Mouse (Mus musculus) spleen, adult 12 weeks (tissue): ENCODE measurements around the gene Fip1l1.

Experiments used
- DNase-seq: peaks from one replicate; pipeline ENCODE4 v3.0.0; 2022; ENCODE audit warnings: low spot score

Fip1l1 gene

DNA sequence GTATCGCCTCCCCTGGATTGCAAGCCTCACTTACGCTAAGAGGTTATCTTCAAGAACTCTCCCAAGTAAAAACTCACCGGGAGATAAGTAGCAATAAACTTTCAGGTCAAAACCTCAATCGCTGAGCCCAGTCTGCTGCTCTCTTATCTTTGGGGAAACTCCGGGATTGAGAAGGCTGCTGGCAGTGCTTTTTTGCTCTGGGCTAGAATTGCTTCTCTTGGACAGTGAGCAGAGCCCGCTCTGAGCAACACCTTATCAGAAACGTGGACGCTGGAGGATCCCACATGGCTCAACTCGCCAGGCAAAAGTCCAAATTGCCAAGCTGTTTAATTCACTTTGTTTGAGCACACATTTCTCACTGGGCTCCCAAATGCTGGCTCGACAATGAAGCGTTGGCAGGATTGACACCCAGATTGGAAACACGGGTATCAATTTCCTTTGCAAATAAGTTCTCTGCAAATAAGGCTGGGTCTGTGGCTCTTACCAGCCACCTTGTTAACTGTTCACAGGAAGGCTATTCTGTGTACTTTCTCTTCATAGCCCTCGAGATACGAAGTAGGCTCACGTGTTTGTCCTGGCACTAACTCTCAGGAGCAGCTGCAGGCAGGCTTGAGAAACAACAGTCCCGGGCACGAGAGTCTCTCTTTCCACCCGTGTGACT, 78.4 kb downstream of the Fip1l1 start:
- no peak for DNase-seq

DNA sequence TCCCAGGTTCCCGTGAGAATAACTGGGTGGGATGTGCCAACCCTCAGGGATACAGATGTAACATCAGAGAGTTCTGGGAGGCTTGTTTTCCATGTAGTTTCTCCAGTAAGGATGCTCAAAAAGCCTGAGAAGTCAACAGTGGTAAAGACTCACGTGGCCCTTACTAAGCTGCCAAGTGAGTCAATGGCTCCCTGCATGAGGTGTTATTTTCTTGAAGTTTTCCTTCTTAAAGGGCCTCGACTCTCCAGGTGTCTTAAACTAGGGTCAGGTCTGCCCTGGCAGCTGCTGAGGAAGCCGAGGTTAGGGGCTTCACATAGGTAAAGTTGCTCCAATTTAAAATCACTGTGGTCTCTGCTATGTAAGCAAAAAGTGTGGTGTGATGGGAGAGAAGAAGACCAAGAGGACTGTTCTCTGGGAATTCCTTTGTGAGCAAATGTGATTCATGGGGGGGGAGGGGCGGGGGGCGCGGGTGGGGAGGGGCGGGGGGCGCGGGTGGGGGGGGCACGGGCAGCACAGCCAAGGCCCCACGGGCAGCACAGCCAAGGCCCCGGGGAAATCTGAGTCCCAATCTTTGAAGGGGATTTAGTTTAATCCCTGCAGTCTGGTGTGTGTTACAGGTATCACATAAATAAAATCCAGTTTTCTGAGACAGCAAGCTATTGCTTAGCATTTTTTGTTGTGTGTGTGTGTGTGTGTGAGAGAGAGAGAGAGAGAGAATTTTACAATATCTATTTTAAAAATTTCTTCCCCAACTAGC, 82.7 kb downstream of the Fip1l1 start:
- DNase-seq = no peak

DNA sequence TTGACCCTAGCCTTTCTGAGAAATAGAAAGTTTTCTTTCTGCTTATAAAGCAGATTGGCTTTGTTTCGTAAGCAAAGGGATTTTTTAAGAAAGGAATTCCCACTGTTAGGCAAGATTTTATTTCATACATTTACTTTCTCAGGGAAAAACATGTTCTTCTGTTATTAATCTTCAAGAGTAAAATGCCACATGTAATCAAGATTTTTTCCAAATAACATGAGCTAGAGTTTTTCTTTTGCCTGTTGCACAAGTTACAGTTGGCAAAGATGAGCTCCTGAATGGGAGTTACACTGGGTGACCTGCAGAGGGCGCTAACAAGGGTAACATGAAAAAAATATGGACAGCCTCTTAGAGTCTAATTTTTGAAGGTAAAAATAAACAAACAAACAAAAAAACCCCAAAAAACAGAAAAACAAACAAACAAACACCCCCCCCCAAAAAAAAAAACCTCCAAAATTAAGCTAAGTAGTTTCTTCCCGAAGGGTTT, 83.4 kb downstream of the Fip1l1 start:
- no peak for DNase-seq

DNA sequence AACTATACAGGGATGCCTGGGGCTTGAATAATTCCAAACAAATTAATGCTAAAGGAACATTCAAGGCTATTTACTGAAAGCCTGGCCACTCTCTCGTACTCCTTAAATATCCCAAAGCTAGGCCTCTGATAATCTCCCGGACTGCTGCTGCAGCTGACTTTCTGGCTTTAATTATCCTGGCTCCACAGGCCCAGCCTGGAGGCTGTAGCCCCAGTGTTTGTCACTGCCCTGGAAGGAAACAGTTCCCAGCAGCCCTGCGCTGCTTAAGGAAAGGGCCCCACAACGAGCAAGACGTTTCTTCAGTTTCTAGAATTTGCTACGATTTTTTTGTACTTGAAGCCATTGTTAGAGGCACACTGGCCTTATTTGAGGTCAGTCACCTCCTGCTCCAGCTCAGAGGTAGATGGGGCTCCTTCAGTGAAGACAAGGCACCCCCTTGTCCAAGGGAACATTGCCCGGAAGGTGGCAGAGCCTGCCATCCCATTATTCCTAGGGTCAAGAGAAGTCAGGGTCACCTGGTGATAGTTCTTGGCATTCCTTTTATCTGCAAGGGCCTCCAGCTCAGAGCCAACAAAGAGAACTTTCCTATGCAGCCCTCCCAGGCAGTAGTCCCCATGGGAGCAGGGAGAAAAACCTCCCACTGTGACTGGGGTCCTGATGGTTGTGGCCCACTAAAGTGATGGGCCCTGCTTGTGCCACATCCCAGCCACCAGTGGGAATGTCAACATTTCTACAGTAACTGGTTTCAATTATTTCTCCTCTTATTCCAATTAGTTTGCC, 86.6 kb downstream of the Fip1l1 start:
- no peak for DNase-seq

DNA sequence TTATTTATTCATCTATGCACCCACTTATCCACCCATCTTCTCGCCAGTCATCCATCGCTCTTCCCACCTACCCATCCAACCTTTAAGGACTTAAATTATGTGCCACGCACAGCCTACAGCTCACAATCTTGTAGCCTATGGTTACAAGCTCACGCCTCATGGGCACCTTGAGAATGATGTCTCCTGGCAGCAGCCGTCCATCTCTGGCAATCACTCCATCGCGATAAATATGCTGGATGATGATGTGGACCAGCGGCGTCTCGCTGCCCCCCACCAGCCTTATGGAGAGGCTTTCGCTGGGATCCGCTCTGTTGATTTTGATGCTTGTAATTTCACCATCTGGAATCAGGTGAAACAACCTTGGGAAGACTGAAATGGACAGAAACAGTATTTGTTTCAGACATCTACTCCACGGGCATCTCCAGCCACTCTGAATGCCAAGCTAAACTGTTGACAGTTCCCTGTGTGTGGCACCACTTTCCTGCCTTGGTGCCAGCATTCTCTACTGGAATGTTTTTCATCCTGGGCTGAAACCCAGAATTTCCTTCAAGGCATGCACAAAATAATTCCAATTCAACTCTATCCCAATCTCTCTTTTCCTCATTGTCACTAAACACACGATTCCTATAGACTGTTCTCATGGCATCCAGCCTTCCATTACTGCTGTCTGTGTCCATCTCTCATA, 88.2 kb downstream of the Fip1l1 start:
- no peak for DNase-seq

DNA sequence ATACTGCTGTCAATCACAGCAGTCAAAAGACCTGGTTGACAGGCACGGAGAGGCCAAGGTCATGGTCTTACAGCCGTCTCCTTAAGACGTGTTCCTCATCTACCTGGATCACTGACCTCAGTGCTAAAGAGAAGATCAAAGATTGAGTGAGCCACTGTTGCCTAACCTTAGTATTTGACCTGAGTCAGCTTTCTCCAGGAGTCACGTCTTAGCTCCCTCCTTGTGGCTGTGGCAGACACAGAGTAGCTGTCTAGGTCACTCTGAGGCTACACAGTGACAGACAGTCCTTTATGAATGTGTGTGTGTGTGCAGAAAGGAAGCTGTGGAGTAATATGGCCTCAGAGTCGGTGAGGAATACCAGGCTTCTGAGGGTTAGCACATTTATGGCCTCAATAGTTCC, 89.1 kb downstream of the Fip1l1 start:
- DNase-seq = no peak

DNA sequence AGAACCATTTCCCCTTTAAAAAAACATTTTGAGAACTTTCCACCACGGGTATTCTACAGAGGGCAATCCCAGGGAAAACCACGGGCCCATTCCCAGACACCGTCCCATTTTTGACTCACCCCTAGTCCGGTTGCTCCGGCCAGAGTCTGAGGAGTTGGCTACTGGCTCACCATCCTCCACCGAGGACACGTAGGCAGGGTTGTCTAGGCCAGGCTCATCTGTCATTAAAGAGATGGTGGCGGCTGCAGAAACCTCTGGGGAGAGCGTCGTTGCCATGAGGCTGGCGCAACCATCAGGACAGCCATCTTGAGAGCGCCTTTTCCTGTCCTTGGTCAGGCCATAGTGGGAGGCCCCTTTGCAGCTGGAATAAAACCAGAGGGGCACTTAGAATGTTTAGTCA, 92.8 kb downstream of the Fip1l1 start:
- no peak for DNase-seq

DNA sequence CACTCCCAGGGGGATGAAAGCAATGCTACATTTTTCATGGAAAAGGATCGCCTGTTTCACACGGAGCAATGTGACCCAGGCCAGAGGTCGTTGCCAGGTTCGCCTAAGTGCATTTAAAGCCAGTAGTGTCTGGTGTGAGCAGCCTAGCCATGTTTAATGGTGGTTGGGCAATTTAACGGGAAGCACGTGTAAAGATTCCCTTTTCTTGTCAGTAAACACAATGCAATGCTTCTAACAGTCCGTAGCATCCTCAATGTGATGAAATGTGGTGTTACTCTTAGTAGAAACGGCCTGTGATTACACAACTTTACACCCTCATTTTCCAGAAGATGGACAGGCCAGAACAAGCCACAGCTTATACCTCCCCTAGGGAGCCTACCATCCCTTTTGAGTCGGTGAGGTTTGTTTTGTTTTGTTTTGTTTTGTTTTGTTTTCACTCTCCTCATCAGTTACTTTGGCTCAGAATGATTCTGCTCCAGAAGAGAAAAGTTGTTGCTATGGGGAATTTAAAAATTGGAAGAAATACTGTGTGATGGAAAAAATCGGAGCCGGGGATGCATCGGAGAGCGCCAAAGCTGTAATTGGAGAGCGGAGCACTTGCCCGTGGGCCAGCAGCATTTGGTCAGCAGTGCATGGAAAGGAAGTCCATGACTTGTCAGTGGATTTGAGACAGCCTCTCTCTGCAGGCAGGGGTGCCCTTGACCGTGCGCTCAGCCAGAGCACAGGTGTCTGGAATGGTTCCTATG, 97.3 kb downstream of the Fip1l1 start:
- no peak for DNase-seq

DNA sequence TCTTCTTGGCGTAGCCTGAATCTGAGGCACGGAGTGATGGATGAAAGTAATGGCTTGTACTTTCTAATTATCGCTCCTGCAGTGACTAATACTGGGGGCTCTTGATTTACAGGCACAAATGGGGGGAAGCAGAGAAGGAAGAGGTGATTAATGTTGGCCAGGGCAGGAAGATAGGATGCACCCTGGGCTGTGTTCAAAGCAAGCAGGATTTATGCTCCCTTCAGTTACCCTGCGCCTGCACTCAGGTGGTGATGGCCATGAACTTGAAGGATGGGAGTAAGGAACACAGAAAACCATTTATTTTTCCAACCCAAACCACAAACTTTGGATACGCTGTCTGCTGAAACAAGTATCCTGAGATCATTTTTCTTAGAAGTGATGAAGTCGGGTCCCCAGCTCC, 98.2 kb downstream of the Fip1l1 start:
- DNase-seq = no peak

DNA sequence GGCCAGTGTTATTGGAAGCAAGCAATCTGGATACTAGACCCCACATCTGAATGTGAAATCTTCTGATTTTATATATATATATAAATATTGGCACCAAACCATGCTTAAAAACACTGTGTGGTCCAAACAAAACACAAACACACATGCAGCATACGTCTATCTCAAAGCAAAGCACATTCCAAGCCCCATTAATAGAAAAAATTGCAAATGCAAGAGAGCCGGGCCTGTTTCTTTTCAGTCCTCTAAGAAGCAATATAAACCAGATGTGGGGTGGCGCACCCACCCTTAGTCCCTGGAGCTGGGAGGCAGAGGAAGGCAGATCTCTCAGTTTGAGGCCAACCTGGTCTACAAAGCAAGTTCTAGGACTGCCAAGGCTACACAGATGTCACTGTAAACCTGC, 99.1 kb downstream of the Fip1l1 start:
- no peak for DNase-seq

DNA sequence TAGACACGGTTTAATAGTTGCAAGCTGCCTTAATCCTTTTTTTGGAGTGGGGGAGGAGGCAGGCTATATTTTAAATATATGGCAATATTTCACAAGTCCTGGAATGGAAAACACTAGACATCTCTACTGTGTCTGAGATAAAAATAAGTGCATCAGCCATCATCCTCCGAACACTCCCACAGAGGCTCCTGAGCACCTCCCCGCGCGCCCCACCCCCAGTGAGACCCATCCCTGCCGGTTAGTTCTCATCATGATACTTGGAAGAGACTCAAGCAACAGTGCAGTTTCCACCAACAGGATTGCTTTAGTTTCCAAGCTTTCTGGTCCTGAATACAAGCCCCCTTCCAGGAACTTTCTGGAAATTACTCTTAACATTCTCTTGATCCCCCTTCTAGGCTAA, 104.3 kb downstream of the Fip1l1 start:
- no peak for DNase-seq

DNA sequence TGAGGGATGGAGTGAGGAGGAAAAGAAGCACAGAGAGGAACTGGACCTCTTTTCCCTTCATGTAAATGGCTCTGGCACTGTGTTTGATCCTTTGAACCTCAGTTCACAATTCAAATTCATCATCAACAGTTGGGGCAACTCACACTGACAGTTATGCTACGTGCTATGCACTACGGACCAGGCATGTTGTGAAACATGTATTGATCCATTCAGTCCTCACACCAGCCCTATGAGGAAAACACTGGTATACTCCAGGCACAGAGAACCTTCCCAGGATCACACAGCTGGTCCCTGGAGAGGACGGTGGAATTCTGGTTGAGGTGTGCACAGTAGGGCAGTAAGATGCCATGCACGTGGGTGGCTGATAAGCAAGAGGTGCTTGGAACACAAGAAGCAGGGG, 105.3 kb downstream of the Fip1l1 start:
- DNase-seq = no peak

DNA sequence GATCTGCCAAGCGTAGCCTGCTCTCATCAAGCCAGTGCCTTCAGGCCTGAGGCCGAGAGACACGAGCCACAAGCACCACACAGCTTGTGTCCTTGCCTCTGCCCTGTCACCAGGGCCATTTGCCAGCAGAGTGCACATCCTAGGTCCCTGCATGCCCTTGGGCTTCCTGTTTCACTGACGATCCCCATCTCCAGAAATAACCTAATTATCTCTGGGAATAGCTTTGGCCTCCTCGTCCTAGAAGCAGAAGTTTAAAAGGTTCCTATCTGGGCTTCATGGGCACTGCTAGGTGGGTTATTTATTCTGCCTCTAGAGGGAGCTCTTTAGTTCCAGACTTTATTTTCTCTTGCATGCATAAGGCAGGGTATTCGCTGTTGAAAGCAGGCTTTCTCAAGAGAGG, 105.8 kb downstream of the Fip1l1 start:
- no peak for DNase-seq

DNA sequence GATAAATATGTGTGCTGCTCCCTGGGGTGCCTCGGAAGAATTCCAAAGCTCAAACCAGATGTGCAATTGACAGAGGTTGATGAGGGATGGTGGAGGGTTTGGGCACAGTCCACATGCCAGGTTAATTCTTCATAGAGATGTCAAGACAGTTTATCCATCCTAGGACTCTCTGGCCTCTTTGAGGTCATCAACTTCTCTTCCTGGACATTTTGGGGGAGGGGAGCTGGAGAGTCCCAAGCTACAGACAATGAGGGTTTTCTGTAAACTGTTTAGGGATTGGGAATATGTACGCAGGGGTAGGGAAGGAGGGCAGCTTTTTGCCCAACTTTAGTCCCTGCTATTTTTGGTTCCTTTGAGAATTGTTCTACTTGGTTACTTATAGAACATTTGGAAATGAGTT, 107.0 kb downstream of the Fip1l1 start:
- no peak for DNase-seq

DNA sequence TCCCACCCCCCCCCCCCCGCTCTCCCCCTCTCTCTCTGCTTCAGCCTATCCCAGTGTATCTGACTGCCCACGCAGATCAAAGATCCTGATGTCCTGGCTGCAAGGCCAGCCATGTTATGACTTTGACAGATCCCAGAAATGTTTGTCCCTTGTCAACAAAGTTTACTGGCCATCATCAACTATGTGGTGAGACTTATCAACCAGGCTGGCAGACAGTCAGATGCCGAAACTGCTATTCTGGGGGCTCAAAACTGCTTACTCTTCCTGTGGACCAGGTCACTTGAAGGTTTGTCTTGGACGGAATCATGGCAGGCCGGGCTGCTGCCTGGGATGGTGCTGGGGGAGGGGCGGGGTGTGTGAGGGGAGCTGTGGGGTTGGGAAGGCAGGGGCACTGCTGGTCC, 112.3 kb downstream of the Fip1l1 start:
- DNase-seq = no peak

DNA sequence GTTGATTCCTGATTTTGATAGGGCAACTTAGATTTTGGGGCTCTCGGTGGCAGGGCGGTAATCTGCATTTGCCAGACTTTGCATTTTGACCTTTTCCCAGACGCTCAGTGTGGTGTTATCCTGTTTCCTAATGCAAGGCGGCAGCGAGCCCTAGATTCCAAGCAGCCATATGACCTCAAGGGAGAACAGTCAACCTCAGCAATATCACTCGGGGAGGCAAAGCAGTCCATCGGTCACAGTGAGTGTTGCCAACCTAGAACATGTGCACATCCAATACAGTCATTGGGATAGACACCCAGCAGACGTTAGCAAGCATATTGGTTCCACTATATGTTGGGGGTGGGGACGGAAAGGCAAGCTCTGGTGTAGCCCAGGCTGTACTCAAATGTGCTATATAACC, 113.0 kb downstream of the Fip1l1 start:
- no peak for DNase-seq
